Mouse (Mus musculus) liver, postnatal 0 days (tissue): ENCODE results near the gene Cacybp. TPM values are rescaled to one million over a fixed set of nuclear protein-coding genes. Genes with fewer than 3 reads are reported as not detected.

Experiments
- ATAC-seq: fragments of 200-750 bp; cut with Nextera tagmentation; 2 replicates; pipeline ENCODE4 v1.8.0; 2017; ENCODE audit warnings: mild to moderate bottlenecking, moderate library complexity
- DNase-seq: peaks from one replicate; pipeline ENCODE4 v3.0.0-alpha.2; 2016
- H3K27ac ChIP-seq: fragments of 300-500 bp; sonication (generic); 2 replicates; pipeline ENCODE4 v1.5.1; 2014; ENCODE audit warnings: antibody characterized with exemption, moderate library complexity, mild to moderate bottlenecking, low read depth
- H3K27me3 ChIP-seq: fragments of 300-500 bp; sonication (generic); 2 replicates; pipeline ENCODE4 v1.6.1; 2014; ENCODE audit warnings: low read length, control low read depth, mixed read lengths; ENCODE audit not compliant: insufficient read depth
- H3K36me3 ChIP-seq: fragments of 300-500 bp; sonication (generic); replicated peaks from 2 replicates; pipeline ENCODE4 v1.6.1; 2014; ENCODE audit warnings: mild to moderate bottlenecking, control low read depth, low read length, moderate library complexity, mixed read lengths; ENCODE audit not compliant: insufficient read depth
- H3K4me1 ChIP-seq: fragments of 300-500 bp; sonication (generic); 2 replicates; pipeline ENCODE4 v1.6.1; 2014; ENCODE audit warnings: antibody characterized with exemption, mild to moderate bottlenecking, control low read depth; ENCODE audit not compliant: insufficient read depth
- H3K4me2 ChIP-seq: fragments of 300-500 bp; sonication (generic); 2 replicates; pipeline ENCODE4 v1.6.1; 2014; ENCODE audit warnings: low read depth, mild to moderate bottlenecking, low read length, moderate library complexity, mixed read lengths
- H3K4me3 ChIP-seq: fragments of 300-500 bp; sonication (generic); 2 replicates; pipeline ENCODE4 v1.5.1; 2014; ENCODE audit warnings: low read depth, low read length
- H3K9ac ChIP-seq: fragments of 300-500 bp; sonication (generic); replicated peaks from 2 replicates; pipeline ENCODE4 v1.6.1; 2014; ENCODE audit warnings: mild to moderate bottlenecking, moderate library complexity
- H3K9me3 ChIP-seq: fragments of 300-500 bp; sonication (generic); 2 replicates; pipeline ENCODE4 v1.6.1; 2016; ENCODE audit warnings: mild to moderate bottlenecking, control low read depth, low read length, mixed read lengths
- CTCF ChIP-seq: sonication (generic); IDR thresholded peaks from 2 replicates; pipeline ENCODE4 v1.5.1; 2016; ENCODE audit warnings: antibody characterized with exemption, low read depth
- EP300 ChIP-seq: IDR thresholded peaks from 2 replicates; pipeline ENCODE4 v1.6.1; 2016; ENCODE audit warnings: antibody characterized with exemption, low read depth, mild to moderate bottlenecking
- WGBS: fragments of 180-500 bp; shearing (Covaris S2); extraction: QIAGEN DNeasy Blood & Tissue Kit; methylation state at CpG from one replicate; pipeline ENCODE4 v1.1.7; 2014; ENCODE audit not compliant: insufficient replicate concordance; 5-methylcytosine and 5-hydroxymethylcytosine counted together
- polyA plus RNA-seq: library from polyadenylated mRNA; unstranded; fragments of >200 nt; fragmentation: Nextera tagmentation; extraction: Ambion mirVana; gene quantifications from 2 replicates; pipeline ENCODE4 v1.2.1, GENCODE M21; 2015

Cacybp gene
- polyA plus RNA-seq, 1 experiment from 2014 or later, result 75.2 TPM

DNA sequence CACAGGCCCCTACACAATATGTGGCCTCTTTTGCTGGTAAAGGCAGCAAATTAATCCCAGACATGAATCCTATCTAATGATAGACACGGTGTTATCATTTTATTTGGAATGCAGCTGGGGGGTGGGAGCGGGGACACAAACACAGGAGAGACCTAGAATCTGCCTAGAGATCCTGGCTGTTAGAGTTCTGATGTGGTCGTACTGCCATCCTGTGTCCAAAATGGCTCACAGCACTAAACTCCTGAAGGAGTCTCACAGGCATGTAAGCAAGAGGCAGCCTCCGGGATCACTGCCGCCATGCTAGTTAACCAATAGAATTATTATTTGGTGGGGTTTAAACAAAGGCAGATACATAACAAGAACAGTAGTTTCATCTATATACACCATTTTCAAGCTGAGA, 28.2 kb downstream of the Cacybp start:
- no peak for ATAC-seq
- Histone ChIP-seq H3K4me3 (no peak overlapping the region), H3K27ac (no peak overlapping the region), H3K4me1 (no peaks in the 10 kb centered on the region), H3K9ac (no peak overlapping the region), H3K36me3 (no peaks in the 10 kb centered on the region), H3K27me3 (no peaks in the 10 kb centered on the region), H3K9me3 (no peaks in the 10 kb centered on the region), H3K4me2 (no peak overlapping the region)
- DNase-seq, result peak; percentile 23
- 32% methylated on average over 5 of the region's 5 CpGs for WGBS
- peak; percentile 57 for TF ChIP-seq CTCF
- TF ChIP-seq EP300, result no peak

DNA sequence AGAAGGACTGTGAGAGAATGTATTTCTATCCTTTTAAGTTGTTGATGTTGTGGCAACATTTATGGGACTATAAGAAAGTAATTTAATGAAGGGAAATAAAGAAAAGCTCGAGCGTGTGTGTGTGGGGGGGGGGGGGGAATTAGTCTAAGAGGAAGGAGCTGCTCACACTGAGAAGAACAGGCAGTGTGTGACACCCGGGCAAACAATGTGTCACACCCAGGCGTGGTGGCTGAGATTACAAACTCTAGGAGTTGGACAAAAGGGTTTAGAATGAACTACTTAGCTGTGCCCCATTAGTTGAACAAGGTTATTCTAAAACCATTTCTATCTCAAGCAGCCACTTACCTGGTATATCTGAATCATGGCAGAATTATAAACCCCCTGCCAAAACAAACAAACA, 31.5 kb downstream of the Cacybp start:
- Histone ChIP-seq H3K9me3 (no peaks in the 10 kb centered on the region), H3K4me3 (no peak overlapping the region), H3K27ac (no peak overlapping the region), H3K9ac (no peak overlapping the region), H3K4me2 (no peak overlapping the region), H3K36me3 (no peaks in the 10 kb centered on the region), H3K27me3 (no peaks in the 10 kb centered on the region), H3K4me1 (no peaks in the 10 kb centered on the region)
- DNase-seq (no peak), ATAC-seq (no peak)
- WGBS, result 62% methylated on average over 4 of the region's 4 CpGs
- TF ChIP-seq CTCF (no peak), EP300 (no peak)

DNA sequence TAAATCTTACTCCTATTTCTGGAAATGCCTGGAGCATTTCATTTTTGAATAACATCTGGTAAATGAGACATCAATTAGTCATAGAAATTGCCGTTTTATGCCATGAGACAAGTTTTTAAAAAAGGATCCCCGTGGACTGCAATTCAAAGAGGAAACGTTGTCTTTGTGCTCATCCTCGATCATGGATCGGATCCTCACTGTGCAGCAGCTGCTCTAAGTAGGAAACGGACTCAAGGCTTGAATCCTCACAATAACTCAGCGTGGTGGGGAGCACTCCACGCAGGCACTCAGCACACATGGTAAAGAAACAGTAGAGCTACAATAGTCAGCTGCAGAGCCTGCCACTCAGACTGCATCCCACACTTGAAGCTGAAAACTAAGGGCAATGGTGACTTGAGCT, 35.8 kb downstream of the Cacybp start:
- no peak for DNase-seq
- H3K9me3 ChIP-seq, result no peaks in the 10 kb centered on the region
- no peaks in the 10 kb centered on the region for H3K36me3 ChIP-seq
- H3K4me1 ChIP-seq, result no peaks in the 10 kb centered on the region
- no peak overlapping the region for H3K9ac ChIP-seq
- no peak overlapping the region for H3K27ac ChIP-seq
- TF ChIP-seq EP300 (no peak), CTCF (no peak)
- 77% methylated on average over 8 of the region's 8 CpGs for WGBS
- no peak overlapping the region for H3K4me3 ChIP-seq
- no peak for ATAC-seq
- H3K27me3 ChIP-seq, result no peaks in the 10 kb centered on the region
- H3K4me2 ChIP-seq, result no peak overlapping the region

DNA sequence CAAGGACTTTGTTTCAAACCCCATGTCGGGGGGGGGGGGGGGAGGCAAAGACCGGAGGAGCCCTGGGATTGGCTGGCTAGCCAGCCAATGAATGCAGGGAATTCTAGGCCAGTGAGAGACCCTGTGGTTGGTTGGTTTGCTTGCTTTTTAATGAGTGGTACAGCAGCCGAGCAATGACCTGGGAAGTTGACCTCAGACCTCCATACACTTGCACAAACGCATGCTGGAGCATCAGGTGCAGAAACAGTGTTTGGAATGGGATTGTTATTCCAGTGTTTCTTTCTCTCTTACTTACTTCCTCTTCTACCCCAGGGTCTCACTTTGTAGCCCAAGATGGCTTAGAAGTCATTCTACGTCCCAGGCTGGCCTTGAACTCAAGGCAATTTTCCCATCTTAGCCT, 46.1 kb downstream of the Cacybp start:
- TF ChIP-seq EP300, result no peak
- Histone ChIP-seq H3K27me3 (no peaks in the 10 kb centered on the region), H3K9ac (no peak overlapping the region), H3K4me2 (no peak overlapping the region), H3K27ac (no peak overlapping the region), H3K4me3 (no peak overlapping the region), H3K9me3 (no peaks in the 10 kb centered on the region), H3K4me1 (no peaks in the 10 kb centered on the region), H3K36me3 (no peaks in the 10 kb centered on the region)
- DNase-seq, result no peak
- 73% methylated on average over 4 of the region's 5 CpGs for WGBS
- ATAC-seq, result no peak

DNA sequence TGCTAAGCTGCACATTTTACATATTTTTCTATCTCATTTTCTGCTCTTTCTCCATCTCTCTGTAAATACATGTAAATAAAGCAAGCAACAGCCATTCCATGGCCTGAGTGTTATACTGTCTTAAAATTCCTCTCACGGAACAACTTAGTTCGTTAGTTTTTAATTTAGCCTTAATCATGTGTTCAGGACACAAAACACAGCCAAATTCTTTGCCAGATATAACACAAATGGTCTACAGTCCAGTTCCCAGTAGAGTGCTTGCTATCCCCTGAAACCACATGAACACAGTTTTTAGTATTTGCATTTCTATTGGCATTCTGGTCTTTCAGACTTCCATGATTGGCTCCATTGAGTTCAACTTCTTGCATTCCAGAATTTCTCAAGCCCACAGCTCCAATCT, 54.5 kb downstream of the Cacybp start:
- Histone ChIP-seq H3K4me2 (no peak overlapping the region), H3K27ac (no peak overlapping the region), H3K4me3 (no peak overlapping the region), H3K27me3 (no peaks in the 10 kb centered on the region), H3K9ac (no peak overlapping the region), H3K36me3 (no peaks in the 10 kb centered on the region), H3K4me1 (no peaks in the 10 kb centered on the region), H3K9me3 (no peaks in the 10 kb centered on the region)
- DNase-seq (no peak), ATAC-seq (no peak)
- no peak for TF ChIP-seq EP300
- no peak for TF ChIP-seq CTCF
- 79% methylated on average over 2 of the region's 2 CpGs for WGBS

DNA sequence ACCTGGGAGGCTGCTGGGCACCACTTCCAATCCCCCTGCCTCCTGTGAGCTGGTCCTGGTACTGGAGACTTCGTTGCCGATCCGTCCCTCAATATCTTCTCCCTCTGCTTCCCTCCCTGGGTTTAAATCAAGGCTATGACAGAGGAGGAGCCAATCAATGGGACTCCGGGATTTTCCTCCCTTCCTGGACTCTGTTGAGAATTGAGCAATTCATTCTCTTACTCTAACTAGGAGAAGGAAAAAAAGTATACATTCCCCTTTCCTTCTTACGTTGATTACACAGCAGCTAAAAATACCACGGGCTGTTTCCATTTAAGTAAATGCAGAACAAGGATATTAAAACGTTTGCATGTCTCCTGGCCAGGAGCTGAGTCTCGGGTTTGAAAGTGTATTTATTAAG, 59.2 kb downstream of the Cacybp start, which contains the start of gene Tnn:
Tnn (minus strand) TSS at position 101 of the 400 bp plus-strand sequence.
- DNase-seq, result no peak
- Histone ChIP-seq H3K4me3 (no peak within 1 kb of the TSS), H3K36me3 (no peaks in the 10 kb centered on the region), H3K4me2 (no peak within 1 kb of the TSS), H3K9ac (no peak within 1 kb of the TSS), H3K4me1 (no peaks in the 10 kb centered on the region), H3K9me3 (no peaks in the 10 kb centered on the region), H3K27me3 (no peaks in the 10 kb centered on the region), H3K27ac (no peak within 1 kb of the TSS)
- TF ChIP-seq CTCF (no peak), EP300 (no peak)
- 58% methylated on average over 8 of the region's 8 CpGs for WGBS
- ATAC-seq, result no peak

Other genes with a start within 250 kb of the Cacybp start
- gene 4930523C07Rik, start 168.5 kb downstream of the Cacybp start, polyA plus RNA-seq, result 16.5 and 23.0 TPM in 2 replicates
- not detected in 2 replicates for gene Tnn, start 59.3 kb downstream of the Cacybp start, polyA plus RNA-seq
- gene Mrps14, start 17.7 kb downstream of the Cacybp start, polyA plus RNA-seq, result 160 and 167 TPM in 2 replicates